Mouse (Mus musculus): ENCODE results near the gene Adgrg6. TPM values are rescaled to one million over a fixed set of nuclear protein-coding genes. Genes with fewer than 3 reads are reported as not detected.

The Adgrg6 gene
- polyA plus RNA-seq, 1 experiment from 2014 or later, result 4.3 TPM

DNA sequence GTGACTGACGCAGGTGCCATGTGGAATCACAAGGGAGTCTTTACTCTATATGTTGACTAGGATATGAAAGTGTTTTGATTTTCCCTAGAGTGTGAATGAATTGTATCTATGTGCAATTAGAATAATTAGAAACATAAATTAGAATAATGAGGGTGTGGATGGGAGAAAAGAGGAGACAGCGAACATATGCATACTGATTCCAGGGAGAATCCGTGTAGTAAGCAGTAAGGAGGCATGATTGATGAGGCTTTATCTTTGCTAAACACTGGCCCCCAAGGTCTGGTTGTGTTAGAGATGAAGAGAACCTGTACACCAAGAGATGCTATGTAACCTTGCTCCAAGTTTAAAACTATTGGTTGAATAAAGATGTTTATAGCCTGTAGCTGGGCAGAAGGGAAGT lies 187.2 kb downstream of the Adgrg6 start:
- no peaks in the 10 kb centered on the region for H3K4me1 ChIP-seq
- H3K9ac ChIP-seq (replicated peaks), result no peak overlapping the region
- H3K27me3 ChIP-seq, result no peaks in the 10 kb centered on the region
- H3K4me3 ChIP-seq, result no peak overlapping the region
- no peaks in the 10 kb centered on the region for H3K36me3 ChIP-seq
- no peak overlapping the region for H3K27ac ChIP-seq (replicated peaks)
- ATAC-seq (ENCODE audit: low FRiP score, low read depth), result no peak
- H3K4me2 ChIP-seq (replicated peaks), result no peak overlapping the region
- WGBS, result 92% methylated on average over 3 of the region's 3 CpGs
- H3K9me3 ChIP-seq, result no peaks in the 10 kb centered on the region

Other genes with a start within 250 kb of the Adgrg6 start
- gene Vta1, start 159.9 kb upstream of the Adgrg6 start, polyA plus RNA-seq (2016; fragmentation: Nextera tagmentation; extraction: Ambion mirVana), result 193 and 214 TPM in 2 replicates
- gene Nmbr, start 159.9 kb upstream of the Adgrg6 start, polyA plus RNA-seq (2016; fragmentation: Nextera tagmentation; extraction: Ambion mirVana), result 0.33 and 0.58 TPM in 2 replicates
- gene Gje1, start 172.6 kb upstream of the Adgrg6 start, polyA plus RNA-seq (2016; fragmentation: Nextera tagmentation; extraction: Ambion mirVana), result not detected in 2 replicates